Mouse (Mus musculus): ENCODE results near the gene Pde1a. TPM values are rescaled to one million over a fixed set of nuclear protein-coding genes. Genes with fewer than 3 reads are reported as not detected.

The Pde1a gene
- total RNA-seq (2014; fragmentation: Nextera tagmentation) (not detected in 2 replicates), total RNA-seq (2017) (0.12 and 0.33 TPM in 2 replicates), polyA plus RNA-seq (2012) (not detected in 2 replicates)

DNA sequence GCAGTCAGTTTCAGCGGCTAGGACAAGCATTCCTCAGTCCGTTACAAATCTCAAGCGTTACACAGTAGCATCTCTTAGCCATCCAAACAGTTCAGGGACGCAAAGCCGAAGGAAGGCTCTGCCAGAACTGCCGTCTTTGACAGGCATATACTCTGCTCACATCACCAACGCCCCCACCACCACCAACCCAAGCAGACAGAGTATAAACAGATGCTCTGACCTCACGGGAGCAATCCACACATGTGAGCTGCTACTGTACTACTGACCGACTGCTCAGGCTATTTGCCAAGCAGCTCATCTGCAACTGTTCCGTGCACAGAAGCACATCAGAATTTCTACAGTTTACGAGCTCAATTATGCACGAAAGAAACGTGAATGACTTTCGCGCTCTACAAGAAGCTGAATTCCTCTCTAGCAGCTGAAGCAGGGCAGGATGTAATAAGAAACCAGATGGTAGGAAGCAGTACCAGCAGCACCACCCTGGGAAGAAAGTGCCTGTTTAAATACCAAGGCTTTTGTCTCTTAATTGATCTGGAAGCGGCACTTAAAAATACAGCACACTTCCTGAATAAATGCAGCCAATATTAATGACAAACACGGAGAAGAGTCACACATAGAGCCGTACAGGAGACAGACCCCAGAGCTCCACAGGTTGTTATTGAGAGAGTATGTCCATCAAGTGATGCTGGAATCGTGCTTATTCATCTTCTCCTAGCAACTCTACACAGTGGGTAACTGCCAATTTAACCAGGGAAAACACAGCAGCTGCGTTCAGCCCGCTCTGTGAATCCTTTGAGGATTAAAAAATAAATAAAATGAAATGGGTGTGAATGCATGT, at the start of gene Pde1a:
Pde1a (minus strand) TSS at position 598 of the 838 bp plus-strand sequence.
- no peak within 1 kb of the TSS for H3K4me3 ChIP-seq (ENCODE audit: low read depth, low read length)
- ATAC-seq (ENCODE audit: extremely low read depth, insufficient number of reproducible peaks, low FRiP score, poor library complexity, severe bottlenecking) (no peak), DNase-seq (ENCODE audit: low spot score) (no peak)
- H3K4me1 ChIP-seq (ENCODE audit: insufficient read depth, low read depth, low read length) = no peaks in the 10 kb centered on the region
- TF ChIP-seq CTCF (IDR thresholded peaks at IDR 0.05; ENCODE audit: low read depth, low read length) = no peak
- TF ChIP-seq POLR2AphosphoS5 (IDR thresholded peaks at IDR 0.05; ENCODE audit: insufficient replicate concordance, low read depth, low read length) = no peak
- TF ChIP-seq GATA1 (IDR thresholded peaks at IDR 0.05; ENCODE audit: borderline replicate concordance, low read length) = no peak
- TF ChIP-seq GATA2 (IDR thresholded peaks at IDR 0.05; ENCODE audit: borderline replicate concordance, low read depth, low read length) = no peak
- TF ChIP-seq TAL1 (conservative IDR thresholded peaks at IDR 0.05; ENCODE audit: low read depth, low read length) = no peak
- no peaks in the 10 kb centered on the region for H3K27me3 ChIP-seq (ENCODE audit: insufficient read depth, low read length)
- no peaks in the 10 kb centered on the region for H3K36me3 ChIP-seq (replicated peaks)
- no peaks in the 10 kb centered on the region for H3K9me3 ChIP-seq (replicated peaks)

DNA sequence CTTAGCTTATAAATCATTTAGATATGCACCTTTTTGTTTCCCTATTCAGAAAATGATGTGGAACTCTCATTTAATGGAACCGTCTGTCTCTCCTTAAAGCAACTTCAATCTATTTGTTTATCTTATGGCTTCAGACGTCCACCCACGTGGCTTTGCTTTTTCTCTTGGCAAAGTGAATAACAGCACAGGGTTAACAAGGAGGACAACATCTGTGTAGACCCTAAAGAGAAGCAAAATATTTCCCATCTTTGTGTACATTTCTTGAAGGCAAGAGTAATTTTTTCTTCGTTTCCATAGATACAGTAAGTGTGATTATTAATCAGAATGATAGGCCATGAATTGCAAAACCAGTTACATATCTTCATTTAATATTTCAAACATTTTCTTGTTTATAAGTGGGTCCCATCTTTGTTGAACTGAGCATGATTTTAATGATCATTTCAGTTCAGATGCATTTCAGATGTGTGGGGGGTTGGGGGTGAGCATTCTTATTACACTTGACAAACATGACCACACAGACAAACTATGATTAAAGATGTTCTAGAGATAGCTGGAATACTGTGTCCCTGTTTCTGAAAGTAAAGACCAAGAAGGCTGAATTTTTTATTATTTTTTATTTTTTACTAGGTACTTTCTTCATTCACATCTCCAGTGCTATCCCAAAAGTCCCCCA, 49.5 kb upstream of the Pde1a start:
- Histone ChIP-seq H3K9me3 (replicated peaks) (no peaks in the 10 kb centered on the region), H3K36me3 (replicated peaks) (no peaks in the 10 kb centered on the region), H3K4me1 (ENCODE audit: insufficient read depth, low read depth, low read length) (no peaks in the 10 kb centered on the region), H3K4me3 (ENCODE audit: low read depth, low read length) (no peak overlapping the region), H3K27me3 (ENCODE audit: insufficient read depth, low read length) (no peaks in the 10 kb centered on the region)
- ATAC-seq (ENCODE audit: extremely low read depth, insufficient number of reproducible peaks, low FRiP score, poor library complexity, severe bottlenecking) (no peak), DNase-seq (ENCODE audit: low spot score) (no peak)
- no peak for TF ChIP-seq TAL1 (conservative IDR thresholded peaks at IDR 0.05; ENCODE audit: low read depth, low read length)
- TF ChIP-seq POLR2AphosphoS5 (IDR thresholded peaks at IDR 0.05; ENCODE audit: insufficient replicate concordance, low read depth, low read length) = no peak

DNA sequence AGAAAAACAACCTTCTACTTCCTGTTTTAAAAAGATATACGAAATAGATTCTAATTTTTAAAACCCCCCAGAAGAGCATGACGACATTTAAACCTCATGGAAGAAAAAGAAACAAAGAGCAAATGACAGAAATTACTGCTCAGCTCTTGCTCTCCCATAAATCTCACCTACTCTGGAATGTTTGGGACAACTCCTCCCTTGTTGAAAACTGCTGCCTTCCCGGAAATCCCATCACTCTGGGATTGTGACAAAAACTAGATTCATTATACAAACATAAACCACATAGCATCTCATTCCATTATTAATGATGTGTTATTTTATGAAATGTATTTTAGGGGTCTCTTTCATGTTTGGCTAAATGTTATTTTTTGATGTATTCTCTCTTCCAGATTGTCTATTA, 48.9 kb upstream of the Pde1a start:
- TF ChIP-seq CTCF (IDR thresholded peaks at IDR 0.05; ENCODE audit: low read depth, low read length) = no peak
- TF ChIP-seq GATA2 (IDR thresholded peaks at IDR 0.05; ENCODE audit: borderline replicate concordance, low read depth, low read length) = no peak
- no peak for TF ChIP-seq POLR2AphosphoS5 (IDR thresholded peaks at IDR 0.05; ENCODE audit: insufficient replicate concordance, low read depth, low read length)
- no peak for TF ChIP-seq GATA1 (IDR thresholded peaks at IDR 0.05; ENCODE audit: borderline replicate concordance, low read length)
- no peak for TF ChIP-seq TAL1 (conservative IDR thresholded peaks at IDR 0.05; ENCODE audit: low read depth, low read length)
- DNase-seq (ENCODE audit: low spot score) = no peak
- Histone ChIP-seq H3K36me3 (replicated peaks) (no peaks in the 10 kb centered on the region), H3K4me3 (ENCODE audit: low read depth, low read length) (no peak overlapping the region), H3K9me3 (replicated peaks) (no peaks in the 10 kb centered on the region), H3K4me1 (ENCODE audit: insufficient read depth, low read depth, low read length) (no peaks in the 10 kb centered on the region), H3K27me3 (ENCODE audit: insufficient read depth, low read length) (no peaks in the 10 kb centered on the region)
- no peak for ATAC-seq (ENCODE audit: extremely low read depth, insufficient number of reproducible peaks, low FRiP score, poor library complexity, severe bottlenecking)

DNA sequence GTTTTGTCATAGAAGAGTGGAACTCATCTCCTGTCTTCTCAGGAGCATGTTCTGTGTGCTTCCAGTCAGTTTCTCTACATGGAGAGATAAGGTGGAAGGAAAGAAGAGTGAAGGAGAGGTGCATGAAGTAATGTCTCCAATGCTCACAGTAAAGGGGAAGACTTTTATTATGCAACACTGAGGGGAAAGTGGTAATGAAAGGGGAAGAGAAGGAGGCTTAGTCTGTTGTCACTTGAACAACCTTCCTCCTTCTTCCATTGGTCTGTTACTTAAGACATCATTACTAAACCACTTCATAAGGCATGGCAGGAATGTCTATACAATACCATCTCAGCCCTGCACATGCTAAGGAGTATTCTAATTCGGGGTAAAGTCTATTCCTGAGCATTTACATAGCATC, 38.8 kb upstream of the Pde1a start:
- Histone ChIP-seq H3K4me3 (ENCODE audit: low read depth, low read length) (no peak overlapping the region), H3K27me3 (ENCODE audit: insufficient read depth, low read length) (no peaks in the 10 kb centered on the region), H3K36me3 (replicated peaks) (no peaks in the 10 kb centered on the region), H3K9me3 (replicated peaks) (no peaks in the 10 kb centered on the region), H3K4me1 (ENCODE audit: insufficient read depth, low read depth, low read length) (no peaks in the 10 kb centered on the region)
- no peak for TF ChIP-seq CTCF (IDR thresholded peaks at IDR 0.05; ENCODE audit: low read depth, low read length)
- no peak for TF ChIP-seq TAL1 (conservative IDR thresholded peaks at IDR 0.05; ENCODE audit: low read depth, low read length)
- TF ChIP-seq GATA1 (IDR thresholded peaks at IDR 0.05; ENCODE audit: borderline replicate concordance, low read length) = no peak
- no peak for TF ChIP-seq POLR2AphosphoS5 (IDR thresholded peaks at IDR 0.05; ENCODE audit: insufficient replicate concordance, low read depth, low read length)
- no peak for TF ChIP-seq GATA2 (IDR thresholded peaks at IDR 0.05; ENCODE audit: borderline replicate concordance, low read depth, low read length)
- DNase-seq (ENCODE audit: low spot score) (no peak), ATAC-seq (ENCODE audit: extremely low read depth, insufficient number of reproducible peaks, low FRiP score, poor library complexity, severe bottlenecking) (no peak)

DNA sequence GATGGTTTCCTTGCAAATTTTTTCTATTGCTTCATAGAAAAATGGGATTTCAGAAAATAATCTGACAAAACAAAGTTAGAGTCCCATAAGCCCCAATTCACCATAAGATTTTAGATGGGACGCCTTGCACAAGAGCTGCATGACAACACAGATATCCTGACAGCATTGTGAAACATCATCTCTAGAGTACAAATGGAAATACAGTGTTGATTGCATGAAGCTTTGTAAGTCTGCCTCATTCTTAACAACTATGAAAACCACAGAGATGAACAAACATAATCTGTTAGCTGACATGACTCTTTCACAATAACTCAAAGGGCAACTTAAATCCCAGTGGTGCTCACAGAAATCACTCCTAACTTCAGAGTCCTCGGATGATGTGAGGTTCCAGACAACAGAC, 29.5 kb upstream of the Pde1a start:
- Histone ChIP-seq H3K4me3 (ENCODE audit: low read depth, low read length) (no peak overlapping the region), H3K36me3 (replicated peaks) (no peaks in the 10 kb centered on the region), H3K9me3 (replicated peaks) (no peaks in the 10 kb centered on the region), H3K4me1 (ENCODE audit: insufficient read depth, low read depth, low read length) (no peaks in the 10 kb centered on the region), H3K27me3 (ENCODE audit: insufficient read depth, low read length) (peaks cover 3% of the 10 kb centered on the region; the same call in 1 of the 2 replicates)
- no peak for DNase-seq (ENCODE audit: low spot score)
- no peak for ATAC-seq (ENCODE audit: extremely low read depth, insufficient number of reproducible peaks, low FRiP score, poor library complexity, severe bottlenecking)
- TF ChIP-seq CTCF (IDR thresholded peaks at IDR 0.05; ENCODE audit: low read depth, low read length) = no peak

DNA sequence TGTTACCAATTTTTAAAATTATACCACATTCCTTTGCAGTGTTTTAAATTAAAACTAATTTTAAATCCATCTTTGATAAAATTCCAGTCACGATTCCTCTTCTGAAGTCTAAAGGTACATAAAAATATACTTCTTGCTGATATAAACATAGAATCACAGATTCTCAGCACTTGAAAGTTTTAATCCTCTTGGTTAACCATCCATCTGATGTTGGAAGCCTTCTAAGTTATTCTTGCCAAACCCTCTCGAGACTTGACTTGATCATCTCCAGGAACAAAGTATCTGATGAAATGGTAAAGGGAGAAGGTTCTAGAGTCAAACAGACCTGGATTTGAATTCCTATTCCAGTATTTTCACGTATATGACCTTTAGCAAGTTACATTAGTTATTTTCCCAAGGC, 28.9 kb upstream of the Pde1a start:
- no peak for DNase-seq (ENCODE audit: low spot score)
- H3K36me3 ChIP-seq (replicated peaks) = no peaks in the 10 kb centered on the region
- H3K4me3 ChIP-seq (ENCODE audit: low read depth, low read length) = no peak overlapping the region
- no peaks in the 10 kb centered on the region for H3K4me1 ChIP-seq (ENCODE audit: insufficient read depth, low read depth, low read length)
- TF ChIP-seq TAL1 (conservative IDR thresholded peaks at IDR 0.05; ENCODE audit: low read depth, low read length) (no peak), GATA2 (IDR thresholded peaks at IDR 0.05; ENCODE audit: borderline replicate concordance, low read depth, low read length) (no peak), POLR2AphosphoS5 (IDR thresholded peaks at IDR 0.05; ENCODE audit: insufficient replicate concordance, low read depth, low read length) (no peak), CTCF (IDR thresholded peaks at IDR 0.05; ENCODE audit: low read depth, low read length) (no peak), GATA1 (IDR thresholded peaks at IDR 0.05; ENCODE audit: borderline replicate concordance, low read length) (no peak)
- no peaks in the 10 kb centered on the region for H3K9me3 ChIP-seq (replicated peaks)
- ATAC-seq (ENCODE audit: extremely low read depth, insufficient number of reproducible peaks, low FRiP score, poor library complexity, severe bottlenecking) = no peak
- H3K27me3 ChIP-seq (ENCODE audit: insufficient read depth, low read length) = peaks cover 3% of the 10 kb centered on the region; the same call in 1 of the 2 replicates
